10 mouse cellular contexts compared by ENCODE assay signal in the genomic region with DNA sequence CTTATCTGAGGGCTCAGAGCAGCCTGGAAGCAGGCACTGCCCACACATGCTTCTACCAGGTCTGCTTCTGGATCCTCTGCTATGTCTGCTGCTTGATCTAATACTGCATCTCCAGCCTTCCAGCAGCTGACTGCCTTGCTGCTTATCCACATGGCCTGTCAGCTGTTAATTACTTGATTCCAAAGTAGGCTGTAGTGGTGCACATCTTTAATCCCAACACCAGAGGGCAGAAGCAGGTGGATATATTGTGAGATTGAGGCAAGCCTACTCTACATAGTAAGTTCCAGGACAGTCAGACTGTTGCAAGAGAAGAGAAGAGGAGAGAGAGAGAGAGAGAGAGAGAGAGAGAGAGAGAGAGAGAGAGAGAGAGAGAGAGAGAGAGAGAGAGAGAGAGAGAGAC. TPM values are rescaled to one million over a fixed set of nuclear protein-coding genes. Genes with fewer than 3 reads are reported as not detected.
DNase-seq lines count a peak whose midpoint lies in the region; ATAC-seq and TF ChIP-seq lines count a peak whose summit lies in the region.
"Had no signal": no experiment of that assay in that cellular context is flagged by ENCODE, and none has a peak within 500 bp of the region (broad histone marks: within the 10 kb centered on the region; RNA-seq: fewer than 3 reads in every experiment).

No protein-coding gene starts in this region.

- H3K4me3 ChIP-seq in heart, embryonic 11.5 days (ENCODE audit: low read depth, low read length), result no peak overlapping the region
- H3K4me3 ChIP-seq in C2C12 (ENCODE audit: insufficient read depth, poor library complexity, severe bottlenecking), result no peak overlapping the region
- H3K4me3 ChIP-seq: limb, embryonic 13.5 days had no signal

- H3K27ac ChIP-seq in heart, embryonic 11.5 days (ENCODE audit: low read depth, low read length), result no peak overlapping the region
- H3K27ac ChIP-seq: limb, embryonic 13.5 days had no signal

- intact Hi-C loops in heart, postnatal 10 days (cut with DNase I), result loop anchor here (1.0 kb wide), 1 partner anchor 60 kb away; no protein-coding TSS in a partner anchor
- intact Hi-C loops in left cerebral cortex, postnatal 25 days (cut with DNase I), result no loop called here

- no peak overlapping the region for H3K9ac ChIP-seq in heart, embryonic 11.5 days (ENCODE audit: low read depth, low read length)
- H3K9ac ChIP-seq: limb, embryonic 13.5 days had no signal

- H3K4me2 ChIP-seq in heart, embryonic 11.5 days, result no peak overlapping the region
- H3K4me2 ChIP-seq: limb, embryonic 13.5 days had no signal

- no peaks in the 10 kb centered on the region for H3K4me1 ChIP-seq in heart, embryonic 11.5 days (ENCODE audit: control insufficient read depth, insufficient read depth, low read length)
- H3K4me1 ChIP-seq: limb, embryonic 13.5 days had no signal

- H3K27me3 ChIP-seq in heart, embryonic 11.5 days (ENCODE audit: control insufficient read depth, insufficient read depth, low read length), result no peaks in the 10 kb centered on the region
- H3K27me3 ChIP-seq in C2C12 (ENCODE audit: control insufficient read depth, insufficient read depth, insufficient read length), result no peaks in the 10 kb centered on the region
- H3K27me3 ChIP-seq: limb, embryonic 13.5 days had no signal

- DNase-seq in heart, postnatal 10 days, result peak; percentile 32 to 37
- peak; percentile 61 for DNase-seq in ZHBTc4 (ENCODE audit: low read depth, low spot score)
- DNase-seq in kidney, postnatal 14 days, result peak; percentile 23
- no peak for DNase-seq in left cerebral cortex, adult 9 months (ENCODE audit: low spot score in 2 of 2)
- no peak for DNase-seq in left cerebral cortex, postnatal 25 days (ENCODE audit: low spot score in 2 of 2)
- DNase-seq in gastrocnemius, postnatal 25 days, result no peak

- H3K36me3 ChIP-seq in heart, embryonic 11.5 days (ENCODE audit: control insufficient read depth, insufficient read depth, low read length), result no peaks in the 10 kb centered on the region
- H3K36me3 ChIP-seq in C2C12 (ENCODE audit: control insufficient read depth, insufficient read depth), result no peaks in the 10 kb centered on the region
- H3K36me3 ChIP-seq: limb, embryonic 13.5 days had no signal

- H3K79me2 ChIP-seq in C2C12 (ENCODE audit: control insufficient read depth, insufficient read depth), result no peaks in the 10 kb centered on the region

- TF ChIP-seq CTCF in C2C12 (IDR thresholded peaks at IDR 0.05; ENCODE audit: control insufficient read depth, insufficient read depth, insufficient read length), result peak; percentile 4

- no peak overlapping the region for H3ac ChIP-seq in C2C12 (ENCODE audit: control insufficient read depth, insufficient read length, low read depth)

- H3K79me3 ChIP-seq in C2C12 (ENCODE audit: low read depth), result no peaks in the 10 kb centered on the region

- ATAC-seq in heart, embryonic 11.5 days (replicated peaks; ENCODE audit: insufficient number of reproducible peaks, low FRiP score, low TSS enrichment), result no peak

- H3K9me3 ChIP-seq in heart, embryonic 11.5 days (replicated peaks; ENCODE audit: control insufficient read depth, low read length), result no peaks in the 10 kb centered on the region
- H3K9me3 ChIP-seq: limb, embryonic 13.5 days had no signal

TF ChIP-seq in C2C12, 6 proteins besides CTCF, POLR2A, EP300 and RAD21:
- no peak for TF ChIP-seq FOSL1 (IDR thresholded peaks at IDR 0.05; ENCODE audit: insufficient read depth, low read length, poor library complexity, severe bottlenecking)
- no peak for TF ChIP-seq MAX (IDR thresholded peaks at IDR 0.05)
- no peak for TF ChIP-seq USF1 (IDR thresholded peaks at IDR 0.05; ENCODE audit: low read depth)
- TF ChIP-seq MYOD1 (IDR thresholded peaks at IDR 0.05; ENCODE audit: control insufficient read depth, insufficient read length, low read depth), result no peak
- TF ChIP-seq CEBPB (IDR thresholded peaks at IDR 0.05; ENCODE audit: low read depth), result no peak
- TF ChIP-seq MYOG (IDR thresholded peaks at IDR 0.05; ENCODE audit: control insufficient read depth, extremely low read depth, insufficient read length), result no peak

RNA-seq across cellular contexts. Expression of a gene that starts 26.4 kb away (rescaled TPM):
- not detected for total RNA-seq in heart, postnatal 10 days (2021)
- 25.7 and 33.2 TPM in 2 replicates for polyA plus RNA-seq in heart, embryonic 11.5 days (2014; fragmentation: Nextera tagmentation; extraction: Ambion mirVana)
- not detected for polyA plus RNA-seq in C2C12 (2012; fragmentation: generic; extraction: Trizol)
- not detected for total RNA-seq in left cerebral cortex, postnatal 25 days (2021)
- total RNA-seq in gastrocnemius, postnatal 25 days (2021), result not detected

RNA-seq across cellular contexts. Expression of a gene that starts 30.5 kb away (rescaled TPM):
- not detected for total RNA-seq in heart, postnatal 10 days (2021)
- 0.33 TPM in 1 of 2 replicates, not detected in the other for polyA plus RNA-seq in heart, embryonic 11.5 days (2014; fragmentation: Nextera tagmentation; extraction: Ambion mirVana)
- not detected for polyA plus RNA-seq in C2C12 (2012; fragmentation: generic; extraction: Trizol)
- not detected for total RNA-seq in left cerebral cortex, postnatal 25 days (2021)
- not detected for total RNA-seq in gastrocnemius, postnatal 25 days (2021)
- polyA plus RNA-seq: limb, embryonic 13.5 days; stomach, embryonic 14.5 days had no signal

RNA-seq across cellular contexts. Expression of a gene that starts 43.1 kb away (rescaled TPM):
- under 1 TPM; 0.37 to 0.84 TPM for total RNA-seq in heart, postnatal 10 days (2021)
- 3.1 and 3.7 TPM in 2 replicates for polyA plus RNA-seq in heart, embryonic 11.5 days (2014; fragmentation: Nextera tagmentation; extraction: Ambion mirVana)
- 2.2 TPM for polyA plus RNA-seq in C2C12 (2012; fragmentation: generic; extraction: Trizol)
- total RNA-seq in left cerebral cortex, postnatal 25 days (2021), result not detected
- under 1 TPM; 0.20 to 0.48 TPM for total RNA-seq in gastrocnemius, postnatal 25 days (2021)

Comparison
In these comparisons a context has a peak if more than half of its experiments do, and no peak if none do; other contexts are left out.
1. DNase-seq: peak in heart, postnatal 10 days (2 of 2), ZHBTc4 (single experiment) and kidney, postnatal 14 days (single experiment); none in left cerebral cortex, adult 9 months (0 of 2), left cerebral cortex, postnatal 25 days (0 of 2) and gastrocnemius, postnatal 25 days (single experiment).